Mouse (Mus musculus) heart, embryonic 12.5 days (tissue): ENCODE results near the gene Tnfrsf1b. TPM values are rescaled to one million over a fixed set of nuclear protein-coding genes. Genes with fewer than 3 reads are reported as not detected.

Source experiments
- ATAC-seq: fragments of 200-750 bp; cut with Nextera tagmentation; 2 replicates; pipeline ENCODE4 v1.8.0; 2017; ENCODE audit warnings: moderate TSS enrichment, moderate library complexity; ENCODE audit not compliant: insufficient number of reproducible peaks, low FRiP score
- H3K27ac ChIP-seq: fragments of 300-500 bp; sonication (generic); 2 replicates; pipeline ENCODE4 v1.5.1; 2016; ENCODE audit warnings: mild to moderate bottlenecking, moderate library complexity; ENCODE audit not compliant: poor library complexity, severe bottlenecking
- H3K27me3 ChIP-seq: fragments of 300-500 bp; sonication (generic); replicated peaks from 2 replicates; pipeline ENCODE4 v1.6.1; 2016; ENCODE audit warnings: mild to moderate bottlenecking, moderate library complexity
- H3K36me3 ChIP-seq: fragments of 300-500 bp; sonication (generic); 2 replicates; pipeline ENCODE4 v1.6.1; 2016; ENCODE audit warnings: mild to moderate bottlenecking, moderate library complexity
- H3K4me1 ChIP-seq: fragments of 300-500 bp; sonication (generic); replicated peaks from 2 replicates; pipeline ENCODE4 v1.6.1; 2016; ENCODE audit warnings: mild to moderate bottlenecking
- H3K4me2 ChIP-seq: fragments of 300-500 bp; sonication (generic); 2 replicates; pipeline ENCODE4 v1.6.1; 2016; ENCODE audit warnings: mild to moderate bottlenecking, moderate library complexity
- H3K4me3 ChIP-seq: fragments of 300-500 bp; sonication (generic); 2 replicates; pipeline ENCODE4 v1.5.1; 2016; ENCODE audit warnings: mild to moderate bottlenecking
- H3K9ac ChIP-seq: fragments of 300-500 bp; sonication (generic); 2 replicates; pipeline ENCODE4 v1.6.1; 2016; ENCODE audit warnings: mild to moderate bottlenecking, moderate library complexity
- H3K9me3 ChIP-seq: fragments of 300-500 bp; sonication (generic); replicated peaks from 2 replicates; pipeline ENCODE4 v1.6.1; 2016; ENCODE audit warnings: mild to moderate bottlenecking, moderate library complexity
- WGBS: fragments of 180-500 bp; shearing (Covaris S2); methylation state at CpG from one replicate; pipeline ENCODE4 v1.1.7; 2016; 5-methylcytosine and 5-hydroxymethylcytosine counted together
- polyA plus RNA-seq: library from polyadenylated mRNA; unstranded; fragments of >200 nt; fragmentation: Nextera tagmentation; extraction: Ambion mirVana; gene quantifications from 2 replicates; pipeline ENCODE4 v1.2.1, GENCODE M21; 2016

Gene Tnfrsf1b
- polyA plus RNA-seq, 1 experiment from 2014 or later, result 3.8 TPM

- Histone ChIP-seq H3K4me1 (peaks cover 13% of the 10 kb centered on the region), H3K9me3 (no peaks in the 10 kb centered on the region), H3K4me3 (no peak overlapping the region), H3K27me3 (no peaks in the 10 kb centered on the region), H3K9ac (no peak overlapping the region), H3K36me3 (no peaks in the 10 kb centered on the region), H3K27ac (no peak overlapping the region), H3K4me2 (no peak overlapping the region)
- WGBS, result 58% methylated on average over 15 of the region's 15 CpGs
- no peak for ATAC-seq
Measured at GRCm38 (mm10) chr4:145219240-145219985, 27.3 kb downstream of the Tnfrsf1b start.

DNA sequence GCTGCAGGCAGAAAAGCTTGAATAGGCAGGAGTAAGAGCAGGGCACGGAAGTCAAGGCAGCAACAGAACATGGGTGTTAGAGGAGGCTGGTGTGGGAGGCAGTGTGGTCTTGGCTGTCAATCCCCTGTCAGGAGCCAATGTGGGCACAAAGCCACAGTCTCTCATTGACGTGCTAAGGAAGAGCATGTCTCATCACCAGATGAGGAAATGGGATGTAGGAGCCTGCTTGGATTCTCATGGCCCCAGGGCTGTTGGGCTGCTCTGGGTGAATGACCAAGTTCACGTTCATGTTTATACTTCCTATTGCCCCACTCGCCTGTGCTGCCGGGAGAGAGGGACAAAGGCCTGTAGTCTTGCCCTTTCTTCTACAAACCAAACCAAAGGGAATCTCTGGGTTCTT is 28.8 kb downstream of the Tnfrsf1b start:
- no peak overlapping the region for H3K9ac ChIP-seq
- no peak overlapping the region for H3K4me2 ChIP-seq
- H3K27me3 ChIP-seq, result no peaks in the 10 kb centered on the region
- no peak for ATAC-seq
- no peak overlapping the region for H3K4me3 ChIP-seq
- no peaks in the 10 kb centered on the region for H3K36me3 ChIP-seq
- 78% methylated on average over 5 of the region's 5 CpGs for WGBS
- no peaks in the 10 kb centered on the region for H3K9me3 ChIP-seq
- H3K27ac ChIP-seq, result no peak overlapping the region
- peaks cover 13% of the 10 kb centered on the region for H3K4me1 ChIP-seq

- Histone ChIP-seq H3K9ac (no peak overlapping the region), H3K4me2 (no peak overlapping the region), H3K27ac (no peak overlapping the region), H3K4me3 (no peak overlapping the region), H3K27me3 (no peaks in the 10 kb centered on the region), H3K9me3 (no peaks in the 10 kb centered on the region), H3K36me3 (no peaks in the 10 kb centered on the region), H3K4me1 (peaks cover 10% of the 10 kb centered on the region)
- ATAC-seq, result no peak
- 80% methylated on average over 6 of the region's 6 CpGs for WGBS
Measured at GRCm38 (mm10) chr4:145217046-145217445, 29.6 kb downstream of the Tnfrsf1b start.

- no peak for ATAC-seq
- 70% methylated on average over 2 of the region's 2 CpGs for WGBS
- H3K9me3 ChIP-seq, result no peaks in the 10 kb centered on the region
Measured at GRCm38 (mm10) chr4:145215396-145215795, 31.3 kb downstream of the Tnfrsf1b start.

DNA sequence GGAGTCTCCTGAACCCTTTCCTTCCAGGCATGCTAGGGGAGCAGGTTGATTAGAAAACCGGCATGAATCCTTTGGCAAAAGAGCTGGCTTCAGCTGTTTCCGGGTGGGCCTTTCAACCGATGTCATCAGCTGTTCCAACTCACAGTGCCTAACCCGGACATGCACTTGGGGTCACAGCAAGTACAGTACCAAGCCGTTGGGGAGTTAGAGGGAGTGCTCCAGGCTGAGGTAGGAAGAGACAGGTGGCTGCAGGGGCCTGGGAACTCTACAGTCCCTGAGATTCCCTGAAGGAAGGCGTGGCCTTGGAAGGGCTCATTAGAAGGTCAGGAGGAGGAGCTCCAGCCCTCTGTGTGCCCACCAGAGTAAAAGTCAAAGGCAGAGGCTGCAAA is 31.9 kb downstream of the Tnfrsf1b start:
- 43% methylated on average over 6 of the region's 6 CpGs for WGBS

More at GRCm38 (mm10) chr4:145215396-145215795, 31.3 kb downstream of the Tnfrsf1b start:
- H3K27ac ChIP-seq, result no peak overlapping the region
- H3K36me3 ChIP-seq, result no peaks in the 10 kb centered on the region
- H3K4me2 ChIP-seq, result no peak overlapping the region
- H3K4me3 ChIP-seq, result no peak overlapping the region
- H3K9ac ChIP-seq, result no peak overlapping the region
- H3K4me1 ChIP-seq, result 0 out of 2 replicates have a peak, but pooled peaks cover 9% of the 10 kb centered on the region
- H3K27me3 ChIP-seq, result no peaks in the 10 kb centered on the region

DNA sequence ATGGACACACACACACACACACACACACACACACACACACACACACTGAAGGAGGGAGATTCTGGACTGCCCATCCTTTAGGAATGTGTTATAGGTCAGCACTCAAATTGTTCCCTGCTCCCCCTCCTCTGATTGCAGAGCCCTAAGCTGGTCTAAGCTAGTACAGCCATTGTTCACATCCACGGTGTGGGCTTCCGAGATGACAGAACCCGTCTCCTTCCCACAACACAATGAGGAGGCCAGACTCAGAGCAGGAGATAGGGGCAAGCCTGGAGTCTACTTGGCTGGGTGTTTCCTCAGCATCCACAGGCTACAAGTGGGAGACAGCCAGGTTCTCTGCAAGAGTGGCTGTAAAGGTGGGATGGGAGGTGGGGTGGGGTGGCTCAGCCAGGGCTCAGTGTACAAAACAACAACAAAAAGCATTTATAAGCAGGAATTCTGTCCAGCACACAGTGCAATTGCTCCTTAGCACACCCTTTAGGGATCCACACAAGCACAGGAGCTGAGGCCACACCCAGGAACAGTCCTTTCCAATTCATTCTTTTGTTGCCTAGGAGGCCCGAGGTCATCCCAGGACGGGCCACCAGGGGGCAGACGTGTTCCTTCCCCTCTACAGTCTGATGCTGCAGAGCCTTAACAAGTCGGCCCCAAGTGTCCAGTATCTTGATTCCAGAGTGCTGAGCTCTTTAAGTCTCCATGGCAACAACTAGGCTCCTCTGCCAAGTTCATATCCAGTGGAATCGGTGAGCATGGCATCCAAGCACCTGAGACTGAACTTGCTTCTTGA is 32.5 kb downstream of the Tnfrsf1b start:
- no peaks in the 10 kb centered on the region for H3K36me3 ChIP-seq
- WGBS, result 31% methylated on average over 8 of the region's 8 CpGs
- no peak overlapping the region for H3K9ac ChIP-seq
- 0 out of 2 replicates have a peak, but pooled peaks cover 13% of the 10 kb centered on the region for H3K4me1 ChIP-seq
- no peak overlapping the region for H3K4me2 ChIP-seq
- no peak overlapping the region for H3K27ac ChIP-seq
- ATAC-seq, result peak; percentile 71
- no peaks in the 10 kb centered on the region for H3K9me3 ChIP-seq
- H3K4me3 ChIP-seq, result no peak overlapping the region
- H3K27me3 ChIP-seq, result no peaks in the 10 kb centered on the region

More for the DNA sequence above, 31.9 kb downstream of the Tnfrsf1b start:
- no peak overlapping the region for H3K4me2 ChIP-seq
- no peak; the same call in 1 of the 2 replicates for ATAC-seq
- H3K27me3 ChIP-seq, result no peaks in the 10 kb centered on the region
- no peak overlapping the region for H3K27ac ChIP-seq
- H3K4me1 ChIP-seq, result 0 out of 2 replicates have a peak, but pooled peaks cover 9% of the 10 kb centered on the region
- H3K9ac ChIP-seq, result no peak overlapping the region
- H3K9me3 ChIP-seq, result no peaks in the 10 kb centered on the region
- no peaks in the 10 kb centered on the region for H3K36me3 ChIP-seq
- H3K4me3 ChIP-seq, result no peak overlapping the region

GRCm38 (mm10) chr4:145211076-145211475 is 35.6 kb downstream of the Tnfrsf1b start:
- WGBS, result 53% methylated on average over 2 of the region's 2 CpGs
- no peak for ATAC-seq
- Histone ChIP-seq H3K27ac (no peak overlapping the region), H3K27me3 (no peaks in the 10 kb centered on the region), H3K9me3 (no peaks in the 10 kb centered on the region), H3K4me3 (no peak overlapping the region), H3K4me2 (no peak overlapping the region), H3K36me3 (no peaks in the 10 kb centered on the region), H3K9ac (no peak overlapping the region), H3K4me1 (0 out of 2 replicates have a peak, but pooled peaks cover 13% of the 10 kb centered on the region)

- 85% methylated on average over 5 of the region's 5 CpGs for WGBS
- Histone ChIP-seq H3K4me2 (no peak overlapping the region), H3K9me3 (no peaks in the 10 kb centered on the region), H3K27ac (no peak overlapping the region), H3K36me3 (no peaks in the 10 kb centered on the region), H3K27me3 (no peaks in the 10 kb centered on the region), H3K4me3 (no peak overlapping the region), H3K9ac (no peak overlapping the region), H3K4me1 (0 out of 2 replicates have a peak, but pooled peaks cover 13% of the 10 kb centered on the region)
- ATAC-seq, result no peak
Measured at GRCm38 (mm10) chr4:145210564-145210963, 36.1 kb downstream of the Tnfrsf1b start.

- 36% methylated on average over 5 of the region's 5 CpGs for WGBS
Measured at GRCm38 (mm10) chr4:145209690-145210088, 37.0 kb downstream of the Tnfrsf1b start.

GRCm38 (mm10) chr4:145209076-145209689 is 37.5 kb downstream of the Tnfrsf1b start:
- Histone ChIP-seq H3K9ac (no peak overlapping the region), H3K4me3 (no peak overlapping the region), H3K27me3 (no peaks in the 10 kb centered on the region), H3K9me3 (no peaks in the 10 kb centered on the region), H3K36me3 (no peaks in the 10 kb centered on the region), H3K27ac (no peak overlapping the region), H3K4me1 (0 out of 2 replicates have a peak, but pooled peaks cover 4% of the 10 kb centered on the region), H3K4me2 (no peak overlapping the region)
- 73% methylated on average over 6 of the region's 6 CpGs for WGBS
- ATAC-seq, result no peak

More at GRCm38 (mm10) chr4:145209690-145210088, 37.0 kb downstream of the Tnfrsf1b start:
- no peak for ATAC-seq
- no peak overlapping the region for H3K27ac ChIP-seq
- H3K9me3 ChIP-seq, result no peaks in the 10 kb centered on the region
- H3K9ac ChIP-seq, result no peak overlapping the region
- H3K4me3 ChIP-seq, result no peak overlapping the region
- no peak overlapping the region for H3K4me2 ChIP-seq
- no peaks in the 10 kb centered on the region for H3K27me3 ChIP-seq
- no peaks in the 10 kb centered on the region for H3K36me3 ChIP-seq
- 0 out of 2 replicates have a peak, but pooled peaks cover 6% of the 10 kb centered on the region for H3K4me1 ChIP-seq
